Mouse (Mus musculus): ENCODE data around the gene Usp34. TPM values are rescaled to one million over a fixed set of nuclear protein-coding genes. Genes with fewer than 3 reads are reported as not detected.
A peak's percentile ranks its signal among the peaks of the same experiment; 100 is the strongest.
"Not testable (repeated sequence)": the region's sequence is repeated elsewhere in the genome, so short reads cannot be mapped to it uniquely, and the experiment has no call there.

Usp34 gene
- total and polyA plus RNA-seq, 2 experiments from 2014 or later, result 11.4 to 42.7 TPM

GRCm38 (mm10) chr11:23298301-23298700, 8.4 kb upstream of the Usp34 start:
- Histone ChIP-seq H3K27me3 (ENCODE audit: control insufficient read depth, insufficient read depth, low read length) (no peaks in the 10 kb centered on the region), H3K4me3 (ENCODE audit: low read depth, low read length) (no peak overlapping the region), H3K36me3 (replicated peaks; ENCODE audit: control insufficient read depth, insufficient read depth, low read length) (peaks cover 35% of the 10 kb centered on the region), H3K27ac (ENCODE audit: low read depth) (no peak overlapping the region), H3K9ac (replicated peaks; ENCODE audit: low read depth, low read length) (no peak overlapping the region), H3K9me3 (replicated peaks; ENCODE audit: control insufficient read depth, low read length) (no peaks in the 10 kb centered on the region), H3K4me1 (ENCODE audit: control insufficient read depth, insufficient read depth) (no peaks in the 10 kb centered on the region), H3K4me2 (ENCODE audit: low read depth, low read length) (no peak overlapping the region)
- TF ChIP-seq EP300 (IDR thresholded peaks at IDR 0.05; ENCODE audit: low read depth) (no peak), CTCF (IDR thresholded peaks at IDR 0.05; ENCODE audit: low read depth) (no peak)
- no peak for DNase-seq (ENCODE audit: low spot score)
- 93% methylated on average over 2 of the region's 2 CpGs for WGBS
- no peak for ATAC-seq (ENCODE audit: insufficient read depth, low read depth)

DNA sequence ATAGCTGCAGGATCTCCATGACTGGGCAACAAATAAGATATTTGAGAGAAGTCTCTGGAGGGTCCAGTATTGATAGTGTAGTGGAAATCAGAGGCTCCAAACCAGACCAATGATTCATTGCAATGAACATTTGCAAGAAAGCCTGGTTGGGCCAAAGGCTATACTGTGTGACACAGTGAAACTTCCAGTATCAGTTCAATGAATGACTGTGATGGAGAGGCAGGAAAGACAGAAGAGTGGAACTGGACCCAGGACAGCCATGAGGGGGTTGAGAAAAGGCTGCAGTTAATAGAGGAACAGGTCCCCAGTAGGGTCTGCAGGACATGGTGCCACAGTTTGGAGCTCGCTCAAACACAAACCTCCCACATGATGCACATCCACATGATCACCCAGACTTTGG, 6.8 kb upstream of the Usp34 start:
- Histone ChIP-seq H3K4me1 (ENCODE audit: control insufficient read depth, insufficient read depth) (no peaks in the 10 kb centered on the region), H3K9me3 (replicated peaks; ENCODE audit: control insufficient read depth, low read length) (no peaks in the 10 kb centered on the region), H3K27ac (ENCODE audit: low read depth) (no peak overlapping the region)

GRCm38 (mm10) chr11:23303126-23303525, 3.6 kb upstream of the Usp34 start:
- TF ChIP-seq CTCF (IDR thresholded peaks at IDR 0.05; ENCODE audit: low read depth), result no peak
- no peak for TF ChIP-seq EP300 (IDR thresholded peaks at IDR 0.05; ENCODE audit: low read depth)
- Histone ChIP-seq H3K9ac (replicated peaks; ENCODE audit: low read depth, low read length) (no peak overlapping the region), H3K9me3 (replicated peaks; ENCODE audit: control insufficient read depth, low read length) (no peaks in the 10 kb centered on the region), H3K4me1 (ENCODE audit: control insufficient read depth, insufficient read depth) (0 out of 2 replicates have a peak, but pooled peaks cover under 1% of the 10 kb centered on the region), H3K27me3 (ENCODE audit: control insufficient read depth, insufficient read depth, low read length) (no peaks in the 10 kb centered on the region), H3K4me3 (ENCODE audit: low read depth, low read length) (no peak overlapping the region), H3K4me2 (ENCODE audit: low read depth, low read length) (no peak overlapping the region), H3K27ac (ENCODE audit: low read depth) (no peak overlapping the region), H3K36me3 (replicated peaks; ENCODE audit: control insufficient read depth, insufficient read depth, low read length) (no peaks in the 10 kb centered on the region)
- 89% methylated on average over 1 of the region's 1 CpGs for WGBS
- DNase-seq (ENCODE audit: low spot score) (no peak), ATAC-seq (ENCODE audit: insufficient read depth, low read depth) (no peak)

More for the DNA sequence above, 6.8 kb upstream of the Usp34 start:
- TF ChIP-seq EP300 (IDR thresholded peaks at IDR 0.05; ENCODE audit: low read depth) (no peak), CTCF (IDR thresholded peaks at IDR 0.05; ENCODE audit: low read depth) (no peak)
- DNase-seq (ENCODE audit: low spot score) (no peak), ATAC-seq (ENCODE audit: insufficient read depth, low read depth) (no peak)
- Histone ChIP-seq H3K36me3 (replicated peaks; ENCODE audit: control insufficient read depth, insufficient read depth, low read length) (peaks cover 22% of the 10 kb centered on the region), H3K4me3 (ENCODE audit: low read depth, low read length) (no peak overlapping the region), H3K9ac (replicated peaks; ENCODE audit: low read depth, low read length) (no peak overlapping the region), H3K4me2 (ENCODE audit: low read depth, low read length) (no peak overlapping the region), H3K27me3 (ENCODE audit: control insufficient read depth, insufficient read depth, low read length) (no peaks in the 10 kb centered on the region)
- WGBS, result 91% methylated on average over 1 of the region's 1 CpGs

DNA sequence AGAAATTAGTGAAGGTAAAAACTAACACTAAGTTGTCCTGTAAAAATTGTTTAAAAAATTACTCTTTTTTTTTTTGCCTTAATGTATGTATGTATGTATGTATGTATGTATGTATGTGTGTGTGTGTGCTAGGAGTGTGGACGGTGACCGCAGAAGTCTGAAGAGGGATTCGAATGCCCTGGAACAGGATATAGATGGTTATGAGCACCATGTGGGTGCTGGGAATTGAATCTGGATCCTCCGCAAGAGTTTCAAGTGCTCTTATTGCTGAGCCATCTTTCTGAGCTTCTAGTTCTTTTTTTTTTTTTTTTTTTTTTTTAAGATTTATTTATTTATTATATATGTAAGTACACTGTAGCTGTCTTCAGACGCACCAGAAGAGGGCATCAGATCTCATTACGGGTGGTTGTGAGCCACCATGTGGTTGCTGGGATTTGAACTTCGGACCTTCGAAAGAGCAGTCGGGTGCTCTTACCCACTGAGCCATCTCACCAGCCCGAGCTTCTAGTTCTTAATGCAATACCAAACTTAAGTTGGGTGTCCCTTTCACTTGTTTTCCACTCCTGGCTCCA, 1.5 kb upstream of the Usp34 start:
- H3K36me3 ChIP-seq (replicated peaks; ENCODE audit: control insufficient read depth, insufficient read depth, low read length); DNase-seq (ENCODE audit: low spot score); H3K9me3 ChIP-seq (replicated peaks; ENCODE audit: control insufficient read depth, low read length); H3K27me3 ChIP-seq (ENCODE audit: control insufficient read depth, insufficient read depth, low read length); ATAC-seq (ENCODE audit: insufficient read depth, low read depth); H3K4me1 ChIP-seq (ENCODE audit: control insufficient read depth, insufficient read depth): not testable (repeated sequence)
- Histone ChIP-seq H3K9ac (replicated peaks; ENCODE audit: low read depth, low read length) (peak overlapping the region; percentile 99; the same call in 1 of the 2 replicates), H3K4me2 (ENCODE audit: low read depth, low read length) (peak overlapping the region; percentile 72), H3K27ac (ENCODE audit: low read depth) (peak overlapping the region; percentile 100), H3K4me3 (ENCODE audit: low read depth, low read length) (peak overlapping the region; percentile 100)
- WGBS, result 39% methylated on average over 10 of the region's 10 CpGs

DNA sequence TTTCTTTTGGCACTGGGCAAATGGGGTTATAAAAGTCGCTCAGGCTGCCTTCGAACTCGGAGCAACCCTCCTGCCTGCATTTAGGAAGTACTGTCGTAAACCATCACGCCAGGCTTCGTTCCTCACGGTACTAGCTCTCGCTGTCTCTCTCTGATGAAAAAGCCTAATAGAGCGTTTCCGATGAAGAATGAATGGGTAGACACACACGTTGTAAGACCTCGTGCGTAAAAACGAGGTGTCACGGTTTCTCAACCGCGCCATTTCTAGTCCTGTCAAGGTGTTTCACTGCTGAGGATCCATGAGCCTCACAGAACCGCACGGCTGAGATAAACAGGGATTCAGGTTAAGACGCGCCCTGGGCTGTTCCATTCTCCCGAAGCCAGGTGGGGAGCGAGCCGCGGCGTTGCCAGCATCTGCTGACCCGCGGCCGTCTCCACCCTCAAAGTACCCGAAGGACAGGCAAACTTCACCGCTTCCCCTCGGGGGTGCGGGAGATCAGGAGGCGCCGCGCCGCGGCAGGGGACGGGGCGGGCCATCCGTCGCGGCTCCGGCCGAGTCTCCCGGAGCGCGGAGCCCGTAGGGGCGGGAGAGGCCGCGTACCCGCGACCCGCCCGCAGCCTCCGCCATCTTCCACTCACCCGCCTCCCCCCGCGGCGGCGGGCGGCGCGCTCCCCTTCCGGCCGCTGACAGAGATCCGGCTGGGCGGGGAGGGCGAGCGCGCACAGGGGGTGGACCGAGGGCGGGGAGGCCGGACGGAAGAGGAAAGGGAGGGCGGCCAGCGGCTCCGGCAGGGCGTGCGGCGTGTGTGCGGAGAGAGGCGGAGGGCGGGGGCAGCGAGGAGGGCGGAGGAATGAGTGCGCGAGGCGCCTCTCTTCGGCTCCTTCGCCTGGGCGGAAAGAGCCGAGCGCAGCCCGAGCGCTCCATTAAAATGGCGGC, 754 bp upstream of the Usp34 start:
- Histone ChIP-seq H3K9me3 (replicated peaks; ENCODE audit: control insufficient read depth, low read length) (no peaks in the 10 kb centered on the region), H3K4me3 (ENCODE audit: low read depth, low read length) (peak overlapping the region; percentile 100), H3K4me2 (ENCODE audit: low read depth, low read length) (peak overlapping the region; percentile 85), H3K36me3 (replicated peaks; ENCODE audit: control insufficient read depth, insufficient read depth, low read length) (no peaks in the 10 kb centered on the region), H3K4me1 (ENCODE audit: control insufficient read depth, insufficient read depth) (peaks cover 8% of the 10 kb centered on the region), H3K27me3 (ENCODE audit: control insufficient read depth, insufficient read depth, low read length) (no peaks in the 10 kb centered on the region), H3K9ac (replicated peaks; ENCODE audit: low read depth, low read length) (peak overlapping the region; percentile 99), H3K27ac (ENCODE audit: low read depth) (peak overlapping the region; percentile 100)
- TF ChIP-seq CTCF (IDR thresholded peaks at IDR 0.05; ENCODE audit: low read depth), result no peak
- peak; percentile 38; the same call in 1 of the 2 replicates for TF ChIP-seq EP300 (IDR thresholded peaks at IDR 0.05; ENCODE audit: low read depth)
- ATAC-seq (ENCODE audit: insufficient read depth, low read depth), result peak; percentile 96
- under 1% methylated on average over 65 of the region's 98 CpGs for WGBS
- DNase-seq (ENCODE audit: low spot score), result peak; percentile 99

Data from heart, postnatal 0 days (tissue).